Mouse (Mus musculus) thymus, adult 2 months (tissue): ENCODE data around the gene Fam210b.

Experiments used
- CTCF ChIP-seq: fragments of 200-500 bp; IDR thresholded peaks from 2 replicates; pipeline ENCODE4 v1.5.1; 2012; ENCODE audit warnings: mild to moderate bottlenecking, control low read depth, low read length, moderate library complexity, borderline replicate concordance; ENCODE audit not compliant: control insufficient read depth, poor library complexity, insufficient read depth; ENCODE audit errors: extremely low read depth
- POLR2A ChIP-seq: fragments of 200-500 bp; IDR thresholded peaks from 2 replicates; pipeline ENCODE4 v1.6.1; 2012; ENCODE audit warnings: mild to moderate bottlenecking, low read length, control low read depth, moderate library complexity; ENCODE audit not compliant: control insufficient read depth, poor library complexity, insufficient read depth; ENCODE audit errors: extremely low read depth

DNA sequence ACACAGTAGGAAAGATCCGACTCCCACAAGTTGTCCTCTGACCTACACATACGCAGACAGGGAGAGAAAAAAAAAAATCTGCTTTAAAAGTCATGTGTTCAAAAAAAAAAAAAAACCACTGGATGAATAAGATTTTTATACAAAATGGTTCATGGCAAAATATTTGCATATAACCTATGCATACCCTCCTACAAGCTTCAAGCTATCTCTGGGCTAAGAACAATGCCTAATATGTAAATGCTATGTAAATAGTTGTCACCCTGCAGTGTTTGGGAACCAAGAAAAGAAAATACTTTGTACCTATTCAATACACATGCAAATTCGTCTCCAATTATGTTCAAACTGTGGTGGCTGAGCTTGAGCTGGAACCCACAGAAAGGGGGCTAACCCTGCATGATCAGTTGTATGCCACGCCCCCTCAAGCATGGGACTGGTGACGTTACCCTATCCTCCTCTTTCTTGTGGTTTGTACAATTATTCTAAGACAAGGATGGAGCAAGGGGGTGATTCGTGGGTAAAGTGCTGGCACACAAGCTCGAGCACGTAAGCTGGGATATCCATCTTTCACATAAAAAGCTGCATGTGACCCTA, 41.2 kb upstream of the Fam210b start:
- TF ChIP-seq POLR2A (no peak), CTCF (no peak)
